9 mouse cellular contexts compared by ENCODE assay signal in the genomic region with DNA sequence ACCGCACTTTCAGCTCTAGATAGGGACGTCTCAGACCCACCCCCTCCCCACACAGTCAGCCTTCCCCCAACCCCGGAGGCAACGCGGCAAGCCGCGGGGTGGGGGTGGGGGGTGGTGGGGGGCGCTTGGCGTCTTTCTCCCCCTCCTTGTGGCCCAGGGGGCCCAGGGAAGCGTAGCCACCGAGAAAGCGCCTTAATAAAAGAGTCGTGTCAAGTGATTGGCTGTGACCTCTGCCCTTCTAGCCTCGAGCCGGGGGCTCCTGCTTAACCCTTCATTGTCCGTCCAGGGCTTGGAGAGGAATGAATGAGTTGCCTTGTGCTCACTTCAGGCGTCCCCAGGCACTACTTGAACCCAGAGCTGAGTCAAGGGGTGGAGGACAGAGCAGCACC. TPM values are rescaled to one million over a fixed set of nuclear protein-coding genes. Genes with fewer than 3 reads are reported as not detected.
DNase-seq lines count a peak whose midpoint lies in the region; ATAC-seq lines count a peak whose summit lies in the region.
"Had no signal": no experiment of that assay in that cellular context is flagged by ENCODE, and none has a peak within 500 bp of the region (broad histone marks: within the 10 kb centered on the region; RNA-seq: fewer than 3 reads in every experiment).

No protein-coding gene starts in this region.

- ATAC-seq in heart, embryonic 11.5 days (replicated peaks; ENCODE audit: insufficient number of reproducible peaks, low FRiP score, low TSS enrichment): no peak
- ATAC-seq in hindbrain, embryonic 16.5 days: no peak
- ATAC-seq in midbrain, embryonic 16.5 days: no peak

- no peaks in the 10 kb centered on the region for H3K9me3 ChIP-seq in heart, embryonic 11.5 days (replicated peaks; ENCODE audit: control insufficient read depth, low read length)
- H3K9me3 ChIP-seq in hindbrain, embryonic 16.5 days (ENCODE audit: control insufficient read depth, low read length): no peaks in the 10 kb centered on the region
- no peaks in the 10 kb centered on the region for H3K9me3 ChIP-seq in midbrain, embryonic 16.5 days (replicated peaks; ENCODE audit: control insufficient read depth, low read length, poor library complexity, severe bottlenecking)

- WGBS in heart, embryonic 11.5 days (ENCODE audit: insufficient replicate concordance): under 1% methylated on average over 17 of the region's 17 CpGs
- 2% methylated on average over 17 of the region's 17 CpGs for WGBS in hindbrain, embryonic 16.5 days
- WGBS in midbrain, embryonic 16.5 days: under 1% methylated on average over 17 of the region's 17 CpGs

- H3K4me3 ChIP-seq in heart, embryonic 11.5 days (ENCODE audit: low read depth, low read length): peak overlapping the region; percentile 26
- peak overlapping the region; percentile 32 for H3K4me3 ChIP-seq in hindbrain, embryonic 16.5 days (ENCODE audit: low read length)
- H3K4me3 ChIP-seq in midbrain, embryonic 16.5 days (ENCODE audit: low read depth, low read length): peak overlapping the region; percentile 27

- peak overlapping the region; percentile 60 for H3K4me2 ChIP-seq in heart, embryonic 11.5 days
- peak overlapping the region; percentile 80 for H3K4me2 ChIP-seq in hindbrain, embryonic 16.5 days (ENCODE audit: low read length)
- H3K4me2 ChIP-seq in midbrain, embryonic 16.5 days (ENCODE audit: low read length): peak overlapping the region; percentile 61

- H3K9ac ChIP-seq in heart, embryonic 11.5 days (ENCODE audit: low read depth, low read length): peak overlapping the region; percentile 54
- peak overlapping the region; percentile 51 for H3K9ac ChIP-seq in hindbrain, embryonic 16.5 days (ENCODE audit: low read depth, low read length)
- H3K9ac ChIP-seq in midbrain, embryonic 16.5 days (ENCODE audit: low read depth, low read length): peak overlapping the region; percentile 47; the same call in 1 of the 2 replicates

- H3K36me3 ChIP-seq in heart, embryonic 11.5 days (ENCODE audit: control insufficient read depth, insufficient read depth, low read length): no peaks in the 10 kb centered on the region
- H3K36me3 ChIP-seq in hindbrain, embryonic 16.5 days (ENCODE audit: control insufficient read depth, insufficient read depth, low read length): no peaks in the 10 kb centered on the region
- no peaks in the 10 kb centered on the region for H3K36me3 ChIP-seq in midbrain, embryonic 16.5 days (ENCODE audit: control insufficient read depth, insufficient read depth, low read length)

- no peak overlapping the region for H3K27ac ChIP-seq in heart, embryonic 11.5 days (ENCODE audit: low read depth, low read length)
- H3K27ac ChIP-seq in hindbrain, embryonic 16.5 days (ENCODE audit: low read depth, low read length): no peak overlapping the region
- H3K27ac ChIP-seq in midbrain, embryonic 16.5 days (ENCODE audit: low read length): no peak overlapping the region

- no peak for DNase-seq in heart, adult 8-10 months (ENCODE audit: low spot score)
- DNase-seq in embryo, embryonic 11 days: peak; percentile 94
- no peak for DNase-seq in urinary bladder, postnatal 36 days (ENCODE audit: low spot score in 2 of 2)
- no peak for DNase-seq in ovary, postnatal 14 days (ENCODE audit: low spot score)
- no peak for DNase-seq in urinary bladder, postnatal 10 days (ENCODE audit: low spot score)
- DNase-seq: kidney, postnatal 25 days had no signal

- peaks cover 56% of the 10 kb centered on the region for H3K27me3 ChIP-seq in heart, embryonic 11.5 days (ENCODE audit: control insufficient read depth, insufficient read depth, low read length)
- H3K27me3 ChIP-seq in hindbrain, embryonic 16.5 days (replicated peaks; ENCODE audit: control insufficient read depth, insufficient read depth, low read length): no peaks in the 10 kb centered on the region; the same call in none of the 2 replicates
- no peaks in the 10 kb centered on the region; the same call in 1 of the 2 replicates for H3K27me3 ChIP-seq in midbrain, embryonic 16.5 days (ENCODE audit: control insufficient read depth, insufficient read depth, low read depth, low read length)

- H3K4me1 ChIP-seq in heart, embryonic 11.5 days (ENCODE audit: control insufficient read depth, insufficient read depth, low read length): peaks cover 41% of the 10 kb centered on the region
- peaks cover 39% of the 10 kb centered on the region for H3K4me1 ChIP-seq in hindbrain, embryonic 16.5 days (ENCODE audit: control insufficient read depth, insufficient read depth, low read depth, low read length)
- H3K4me1 ChIP-seq in midbrain, embryonic 16.5 days (ENCODE audit: control insufficient read depth, insufficient read depth, low read length): peaks cover 31% of the 10 kb centered on the region

RNA-seq across cellular contexts. Expression of gene Crabp2, which starts 0.7 kb away (rescaled TPM):
- 24.1 and 25.1 TPM in 2 replicates for polyA plus RNA-seq in heart, embryonic 11.5 days (2014; fragmentation: Nextera tagmentation; extraction: Ambion mirVana)
- not detected for total RNA-seq in heart, adult 8-10 months (2022)
- 49.1 and 52.4 TPM in 2 replicates for polyA plus RNA-seq in hindbrain, embryonic 16.5 days (2015; fragmentation: Nextera tagmentation; extraction: Ambion mirVana)
- 42.5 and 44.4 TPM in 2 replicates for polyA plus RNA-seq in midbrain, embryonic 16.5 days (2015; fragmentation: Nextera tagmentation; extraction: Ambion mirVana)

RNA-seq across cellular contexts. Expression of gene Rrnad1, which starts 17.3 kb away (rescaled TPM):
- polyA plus RNA-seq in heart, embryonic 11.5 days (2014; fragmentation: Nextera tagmentation; extraction: Ambion mirVana): 14.3 and 14.9 TPM in 2 replicates
- 1 to 10 TPM; 4.6 to 6.7 (median 5.3) TPM for total RNA-seq in heart, adult 8-10 months (2022)
- polyA plus RNA-seq in hindbrain, embryonic 16.5 days (2015; fragmentation: Nextera tagmentation; extraction: Ambion mirVana): 20.5 and 24.8 TPM in 2 replicates
- polyA plus RNA-seq in midbrain, embryonic 16.5 days (2015; fragmentation: Nextera tagmentation; extraction: Ambion mirVana): 20.5 and 23.2 TPM in 2 replicates

RNA-seq across cellular contexts. Expression of gene Isg20l2, which starts 17.7 kb away (rescaled TPM):
- 25.0 and 30.2 TPM in 2 replicates for polyA plus RNA-seq in heart, embryonic 11.5 days (2014; fragmentation: Nextera tagmentation; extraction: Ambion mirVana)
- 1 to 10 TPM; 9.0 to 9.8 (median 9.7) TPM for total RNA-seq in heart, adult 8-10 months (2022)
- 22.7 and 28.9 TPM in 2 replicates for polyA plus RNA-seq in hindbrain, embryonic 16.5 days (2015; fragmentation: Nextera tagmentation; extraction: Ambion mirVana)
- polyA plus RNA-seq in midbrain, embryonic 16.5 days (2015; fragmentation: Nextera tagmentation; extraction: Ambion mirVana): 24.9 and 28.6 TPM in 2 replicates

RNA-seq across cellular contexts. Expression of gene Nes, which starts 23.1 kb away (rescaled TPM):
- 11.1 and 15.1 TPM in 2 replicates for polyA plus RNA-seq in heart, embryonic 11.5 days (2014; fragmentation: Nextera tagmentation; extraction: Ambion mirVana)
- 10 to 100 TPM; 10.1 to 25.1 (median 18.9) TPM for total RNA-seq in heart, adult 8-10 months (2022)
- polyA plus RNA-seq in hindbrain, embryonic 16.5 days (2015; fragmentation: Nextera tagmentation; extraction: Ambion mirVana): 15.6 and 20.2 TPM in 2 replicates
- polyA plus RNA-seq in midbrain, embryonic 16.5 days (2015; fragmentation: Nextera tagmentation; extraction: Ambion mirVana): 14.1 and 21.8 TPM in 2 replicates

RNA-seq across cellular contexts. Expression of gene Mrpl24, which starts 28.5 kb away (rescaled TPM):
- polyA plus RNA-seq in heart, embryonic 11.5 days (2014; fragmentation: Nextera tagmentation; extraction: Ambion mirVana): 67.3 and 68.2 TPM in 2 replicates
- 10 to 100 TPM; 73.5 to 80.6 (median 77.1) TPM for total RNA-seq in heart, adult 8-10 months (2022)
- 48.3 and 49.1 TPM in 2 replicates for polyA plus RNA-seq in hindbrain, embryonic 16.5 days (2015; fragmentation: Nextera tagmentation; extraction: Ambion mirVana)
- polyA plus RNA-seq in midbrain, embryonic 16.5 days (2015; fragmentation: Nextera tagmentation; extraction: Ambion mirVana): 47.8 and 51.6 TPM in 2 replicates
